In the genomic region with DNA sequence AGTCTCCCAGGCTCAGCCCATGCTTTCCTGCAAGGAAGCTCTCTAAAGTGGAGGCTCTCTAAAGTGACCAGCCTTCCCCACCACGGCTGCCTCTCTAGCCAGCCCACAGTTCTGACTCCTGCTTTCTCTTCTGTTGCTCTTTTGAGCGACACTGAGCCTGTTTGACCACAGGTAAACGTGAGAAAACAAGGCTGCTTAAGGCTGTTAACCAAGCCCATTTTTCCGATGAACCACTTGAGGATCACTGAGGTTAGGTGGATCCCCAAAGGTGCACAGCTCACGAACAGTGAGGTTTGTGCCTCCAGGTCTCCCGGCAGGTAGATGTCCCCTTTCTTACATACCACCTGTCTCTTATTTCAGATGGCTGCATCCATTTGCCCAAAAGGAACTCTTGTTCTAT, we compare ENCODE assay signal across 20 mouse cellular contexts. TPM values are rescaled to one million over a fixed set of nuclear protein-coding genes. Genes with fewer than 3 reads are reported as not detected.
"Had no signal": no experiment of that assay in that cellular context is flagged by ENCODE, and none has a peak within 500 bp of the region (broad histone marks: within the 10 kb centered on the region; RNA-seq: fewer than 3 reads in every experiment).

No protein-coding gene starts in this region.

- H3K27ac ChIP-seq: layer of hippocampus, adult 2 months; liver, embryonic 13.5 days; neural tube, embryonic 13.5 days had no signal

- H3K4me1 ChIP-seq: neural tube, embryonic 13.5 days had no signal

- ATAC-seq: intestine, postnatal 0 days had no signal

- DNase-seq: kidney, adult 8-10 months; kidney, postnatal 25 days; layer of hippocampus, adult 9-11 months; liver, embryonic 13.5 days; lung, adult 2 months; lung, postnatal 14 days; midbrain, embryonic 14.5 days; retina, postnatal 1 day; right cerebral cortex, postnatal 25 days; spleen, adult 18-20 months; thymus, adult 18-20 months; thymus, postnatal 25 days had no signal

- H3K4me2 ChIP-seq: liver, embryonic 13.5 days; midbrain, embryonic 11.5 days; neural tube, embryonic 13.5 days had no signal

- H3K36me3 ChIP-seq: liver, embryonic 13.5 days; neural tube, embryonic 13.5 days had no signal

- H3K27me3 ChIP-seq: liver, embryonic 13.5 days; neural tube, embryonic 13.5 days had no signal

- H3K9me3 ChIP-seq: liver, embryonic 13.5 days; neural tube, embryonic 13.5 days had no signal

- H3K4me3 ChIP-seq: layer of hippocampus, adult 2 months; liver, embryonic 13.5 days; neural tube, embryonic 13.5 days had no signal

- H3K9ac ChIP-seq: liver, embryonic 13.5 days; neural tube, embryonic 13.5 days had no signal

RNA-seq across cellular contexts. Expression of a gene that starts 3.3 kb away (rescaled TPM):
- total RNA-seq: layer of hippocampus, adult 2 months; left cerebral cortex, postnatal 36 days; megakaryocyte progenitor cell, adult 5-6 weeks had no signal
- polyA plus RNA-seq: limb, embryonic 11.5 days; liver, embryonic 13.5 days; liver, embryonic 16.5 days had no signal
